Mouse (Mus musculus) cerebellum, postnatal 25 days (tissue): ENCODE results near the gene Vangl2.

Experiments used
- DNase-seq, 2 experiments: peaks; one replicate each; pipeline ENCODE4 v3.0.0; 2021; ENCODE audit warnings: mixed read lengths in 2 of 2

Gene Vangl2

DNA sequence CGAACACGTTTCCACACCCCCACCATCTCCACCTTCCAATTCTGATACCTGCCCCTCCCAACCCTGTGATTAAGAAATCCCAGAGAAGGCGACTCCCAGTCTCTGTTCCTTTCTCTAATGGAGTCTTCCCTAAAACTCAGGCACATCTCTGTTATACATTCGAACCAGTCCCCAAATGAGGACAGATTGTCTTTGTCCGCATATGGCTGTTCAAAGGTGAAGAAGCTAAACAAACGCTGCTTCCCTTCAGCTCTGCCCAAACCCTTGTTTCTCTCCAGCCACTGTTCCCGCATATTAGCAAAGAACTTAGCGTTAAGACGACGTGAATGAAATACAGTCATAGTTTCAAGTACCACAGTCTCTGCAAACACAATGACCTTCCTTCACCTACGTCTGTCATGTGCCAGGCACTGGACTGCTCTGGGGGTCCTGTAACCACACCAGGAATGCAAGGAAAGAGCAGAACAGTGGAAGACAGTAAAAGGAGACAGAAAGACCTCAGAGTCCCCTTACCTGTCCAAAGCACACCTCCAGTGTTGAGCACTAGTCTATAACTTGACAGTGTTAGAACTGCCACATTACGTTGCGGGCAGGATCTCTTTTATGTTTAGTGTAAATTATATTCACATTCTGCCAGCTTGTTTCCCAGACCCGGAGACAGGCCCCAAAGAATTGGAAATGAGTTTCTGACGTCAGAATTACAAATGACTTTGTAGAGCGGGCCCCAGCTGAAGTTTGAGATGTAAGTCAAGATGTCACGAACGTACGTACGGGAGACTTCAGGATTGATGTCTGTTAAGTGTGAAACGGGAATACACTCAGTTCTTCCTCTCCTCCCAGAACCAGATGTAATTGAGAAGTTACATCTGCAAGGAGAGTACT, at the start of gene Vangl2:
Gene Vangl2, minus strand, starts transcription at position 51 of the 882 bp plus-strand sequence.
- no peak for DNase-seq

DNA sequence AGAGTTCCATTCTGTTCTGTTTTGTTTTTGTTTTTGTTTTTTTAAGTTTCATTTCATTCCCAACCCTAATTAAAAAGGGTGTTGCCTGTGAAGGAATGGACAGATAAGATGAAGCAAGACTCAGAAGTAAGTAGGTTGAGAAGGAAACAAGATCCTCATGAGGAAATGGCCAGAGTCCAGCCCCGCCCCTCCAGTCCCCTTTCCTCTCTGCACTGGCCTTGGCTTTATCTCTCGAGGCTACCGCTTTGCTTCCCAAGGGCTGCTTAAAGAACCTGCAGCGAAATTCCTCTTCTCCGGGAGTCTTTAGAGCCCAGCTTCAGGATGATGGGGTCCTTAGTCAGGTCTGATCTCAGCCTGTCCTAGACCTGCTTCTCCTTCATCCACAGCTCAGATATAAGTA, 49.7 kb upstream of the Vangl2 start:
- no peak for DNase-seq

DNA sequence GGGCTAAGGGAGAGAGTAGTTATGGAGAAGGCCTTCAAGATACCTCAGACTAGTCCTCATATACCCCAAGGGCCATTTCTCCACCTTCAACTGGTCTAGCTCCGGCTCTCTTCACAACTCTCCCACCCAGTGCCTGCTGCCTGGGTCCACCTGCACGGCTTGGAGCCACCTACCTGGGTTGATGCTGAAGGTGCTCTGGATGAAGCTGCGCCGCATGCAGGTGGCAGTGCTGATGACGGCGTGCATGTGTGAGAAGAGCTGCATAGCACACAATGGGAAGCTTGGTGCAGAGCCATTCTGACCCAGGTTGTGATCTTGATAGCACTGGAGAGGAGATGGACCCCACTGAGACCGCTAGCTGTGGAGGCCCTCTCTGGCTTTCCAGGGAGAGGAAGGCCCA, 44.4 kb upstream of the Vangl2 start:
- no peak for DNase-seq

DNA sequence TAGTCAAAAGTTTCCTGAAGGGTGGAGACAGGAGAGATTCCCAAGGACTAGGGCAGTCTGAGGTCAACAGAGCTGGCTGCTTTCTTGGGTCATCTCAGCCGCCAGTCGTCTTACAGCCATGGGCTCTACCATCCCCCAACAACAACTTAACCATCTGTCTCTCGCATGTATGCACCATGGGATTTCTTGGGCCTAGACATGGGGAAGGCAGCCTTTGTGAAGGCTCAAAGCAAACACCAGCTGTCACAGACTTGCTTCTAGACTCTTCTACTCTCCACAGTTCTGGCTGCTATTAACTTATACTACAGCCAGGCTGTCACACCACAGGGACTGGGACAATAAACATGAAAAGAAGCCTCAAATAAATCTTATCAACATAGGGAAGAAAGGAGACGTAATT, 43.3 kb upstream of the Vangl2 start:
- DNase-seq = no peak

DNA sequence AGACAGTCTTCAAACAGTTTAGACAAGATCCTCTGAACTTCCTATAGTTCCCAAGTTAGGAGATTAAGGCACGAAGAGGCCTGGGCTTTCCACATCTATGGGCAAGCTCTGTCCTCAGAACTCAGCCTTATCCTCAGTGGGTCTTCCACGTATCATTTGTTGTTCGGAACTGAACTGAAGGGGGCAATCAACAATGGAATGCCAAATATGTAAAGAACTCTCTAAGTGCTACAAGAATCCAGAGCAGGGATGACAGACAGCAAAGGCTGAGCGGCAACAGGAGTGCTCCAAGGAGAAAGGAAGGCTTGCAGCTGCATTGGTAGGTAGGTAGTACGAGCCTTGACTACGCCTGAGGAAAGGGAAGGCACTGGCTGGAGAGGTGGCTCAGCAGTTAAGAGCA, 42.0 kb upstream of the Vangl2 start:
- DNase-seq = no peak

DNA sequence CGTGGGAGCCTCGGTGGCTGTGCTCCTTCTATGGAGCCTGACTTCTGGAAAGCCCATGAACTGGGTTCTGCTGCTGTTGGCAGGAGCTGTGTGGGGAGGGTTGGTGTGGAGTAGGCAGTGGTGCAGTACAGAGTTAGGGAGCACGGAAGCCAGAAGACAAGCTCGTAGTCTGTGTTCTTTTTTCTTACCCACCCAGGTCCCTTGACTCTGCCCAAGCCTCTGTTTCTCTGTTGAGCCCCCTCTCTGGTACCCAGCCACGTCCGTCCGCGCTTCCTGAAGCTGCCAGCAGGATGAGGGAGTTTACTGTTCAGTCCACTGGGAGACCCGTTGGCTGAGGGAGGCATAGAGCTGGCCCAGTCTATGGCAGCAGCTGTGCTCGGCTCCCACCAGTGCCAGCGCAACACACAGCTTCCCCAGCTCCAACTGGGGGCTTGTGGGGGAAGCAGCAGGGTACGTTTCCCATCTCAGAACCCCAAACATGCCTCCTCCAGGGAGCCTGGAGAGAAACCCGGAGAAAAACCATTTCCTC, 36.4 kb upstream of the Vangl2 start:
- DNase-seq = no peak

DNA sequence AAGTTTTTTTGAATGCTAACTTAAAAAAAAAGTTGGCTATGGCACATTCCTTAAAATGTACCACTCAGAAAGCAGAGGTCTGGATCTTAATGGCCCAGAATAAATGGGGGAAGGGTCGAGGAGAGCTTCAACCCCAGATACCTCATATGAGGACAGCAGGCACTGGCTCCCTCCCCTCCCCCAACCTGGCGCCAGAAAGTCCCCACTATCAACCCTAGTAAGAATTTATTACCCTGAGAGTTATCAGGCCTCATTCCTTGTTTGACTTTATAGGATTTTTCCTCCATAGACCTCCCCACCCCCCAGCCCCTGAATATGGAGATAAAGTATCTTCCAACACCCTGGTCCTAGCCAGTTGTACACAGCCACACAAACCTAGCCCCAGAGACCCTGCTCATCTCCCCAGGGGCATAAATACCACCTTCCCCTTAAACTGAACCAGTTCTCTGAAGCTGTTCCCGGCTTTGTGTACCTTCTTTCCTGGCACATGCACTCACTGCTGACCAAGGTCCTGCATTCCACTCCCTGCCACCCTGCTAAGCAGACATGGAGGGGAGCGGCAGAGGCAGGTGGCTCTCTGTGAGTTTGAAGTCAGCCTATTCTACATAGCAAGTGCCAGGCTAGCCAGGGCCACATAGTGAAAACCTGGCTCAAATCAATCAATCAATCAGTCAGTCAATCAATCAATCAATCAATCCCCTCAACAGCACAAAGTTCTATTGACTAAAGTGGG, 35.2 kb upstream of the Vangl2 start:
- no peak for DNase-seq

DNA sequence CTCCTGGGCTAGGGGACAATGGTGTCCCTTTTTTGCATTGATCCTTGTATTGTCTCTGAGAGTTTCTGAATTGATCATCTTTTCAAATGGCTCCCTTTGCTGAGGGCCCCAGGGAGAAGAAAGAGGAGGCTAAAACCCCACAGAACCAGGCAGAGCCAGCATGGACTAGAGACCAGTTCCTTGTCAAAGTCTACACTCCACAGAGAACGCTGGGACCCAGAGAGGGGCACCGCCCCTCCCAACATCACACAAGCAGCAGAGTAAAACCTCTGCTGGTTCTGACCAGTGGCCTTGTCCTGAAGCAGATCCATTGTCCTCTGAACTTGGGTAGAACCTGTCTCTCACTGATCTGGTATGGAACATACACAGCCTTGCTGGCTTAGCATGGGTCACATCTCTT, 33.9 kb upstream of the Vangl2 start:
- no peak for DNase-seq

DNA sequence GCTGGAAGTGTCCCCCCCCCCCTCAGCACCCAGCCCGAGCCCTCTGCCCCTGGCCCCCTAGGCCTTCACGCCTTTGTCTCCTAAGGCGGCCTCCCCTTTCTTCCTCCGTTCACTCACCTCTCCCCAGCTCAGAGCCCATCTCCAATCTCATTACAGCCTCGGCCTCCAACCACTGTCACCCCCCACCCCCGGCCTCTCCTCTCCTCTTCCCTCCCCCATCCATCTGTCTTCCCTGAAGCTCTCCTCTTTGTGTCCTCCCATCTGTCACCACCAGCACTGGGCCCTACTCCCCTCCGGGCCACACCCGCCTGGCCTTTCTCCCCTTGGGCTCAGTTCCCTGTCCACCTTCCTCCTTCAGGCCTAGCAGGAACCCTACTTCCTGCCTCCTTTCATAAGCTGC, 33.0 kb upstream of the Vangl2 start:
- DNase-seq = peak; percentile 29 to 37

DNA sequence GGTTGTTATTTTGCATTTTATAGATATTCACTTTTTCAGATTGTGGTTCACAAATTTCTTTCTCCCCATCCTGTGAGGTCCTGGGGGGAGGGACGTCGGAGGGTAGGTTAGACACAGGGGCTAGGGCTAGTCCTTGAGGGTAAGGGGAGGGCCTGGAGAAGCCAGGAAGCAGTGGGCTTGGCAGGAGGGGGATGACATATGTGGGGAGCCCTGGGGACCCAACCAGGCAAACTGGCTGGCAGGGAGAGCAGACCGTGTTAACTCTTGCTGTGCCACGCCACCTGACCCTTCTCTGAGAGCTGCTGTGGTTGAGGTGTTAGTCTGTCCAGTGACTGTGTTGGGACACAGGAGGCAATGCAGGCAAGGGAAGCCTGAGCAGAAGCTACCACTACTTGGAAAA, 32.4 kb upstream of the Vangl2 start:
- DNase-seq = no peak

DNA sequence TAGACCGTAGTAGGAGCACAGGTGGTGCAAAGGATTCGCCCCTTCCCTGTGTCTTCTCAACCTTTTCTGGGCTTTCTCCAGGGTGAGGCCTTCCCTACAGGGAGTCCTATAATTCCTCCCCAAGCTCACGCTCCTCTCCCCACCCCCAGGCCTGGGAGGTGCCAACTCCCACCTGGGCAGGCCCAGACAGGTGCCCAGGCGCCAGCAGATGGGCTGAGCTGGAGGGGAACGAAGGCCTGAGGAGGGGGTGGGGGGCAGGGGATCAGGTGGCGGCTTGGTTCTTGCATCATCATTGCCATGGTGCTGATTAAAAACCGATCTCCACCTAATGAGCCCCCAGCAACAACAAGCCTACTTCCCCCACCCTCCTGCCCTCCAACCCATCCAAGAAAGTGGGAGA, 30.6 kb upstream of the Vangl2 start:
- DNase-seq = no peak

DNA sequence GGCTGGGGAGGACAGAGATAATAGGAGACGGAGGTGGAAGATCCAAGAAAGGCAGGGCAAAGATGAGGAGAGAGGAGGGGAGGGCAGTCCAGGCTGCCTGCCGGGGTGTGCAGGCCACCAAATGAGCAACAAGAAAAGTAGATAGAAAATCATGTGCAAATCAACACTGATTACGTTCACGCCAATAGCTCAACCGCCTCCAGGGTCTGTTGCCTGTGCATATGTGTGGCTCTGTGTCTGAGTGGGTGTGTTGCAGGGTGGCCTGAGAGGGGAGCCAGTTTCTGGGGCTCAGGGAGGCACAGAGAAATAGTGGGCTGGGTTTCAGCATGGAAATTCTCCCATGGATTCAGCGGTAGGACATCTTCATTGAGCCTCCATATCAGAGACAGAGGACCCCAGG, 30.1 kb upstream of the Vangl2 start:
- DNase-seq = no peak

DNA sequence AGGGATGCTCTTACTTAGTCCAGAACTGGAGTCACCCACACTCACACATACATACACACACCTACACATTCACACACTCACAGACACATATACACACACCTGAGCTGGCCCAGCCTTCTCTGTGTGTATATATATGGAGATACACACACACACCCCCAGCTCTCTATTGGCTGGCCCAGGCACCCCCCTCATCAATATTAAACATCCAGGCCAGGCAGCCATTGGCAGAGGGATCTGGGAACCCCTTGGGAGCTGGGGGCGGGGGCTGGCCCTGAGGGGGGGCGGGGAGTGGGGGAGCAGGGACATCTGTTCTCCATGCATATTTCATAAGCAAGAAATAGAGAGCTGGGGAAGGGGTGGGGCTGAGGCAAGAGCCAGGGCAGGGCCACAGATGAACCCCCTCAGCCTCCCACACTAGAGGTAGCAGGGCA, 29.3 kb upstream of the Vangl2 start, which contains the start of gene Nhlh1:
Gene Nhlh1, minus strand, starts transcription at position 83 of the 431 bp plus-strand sequence.
- no peak for DNase-seq

DNA sequence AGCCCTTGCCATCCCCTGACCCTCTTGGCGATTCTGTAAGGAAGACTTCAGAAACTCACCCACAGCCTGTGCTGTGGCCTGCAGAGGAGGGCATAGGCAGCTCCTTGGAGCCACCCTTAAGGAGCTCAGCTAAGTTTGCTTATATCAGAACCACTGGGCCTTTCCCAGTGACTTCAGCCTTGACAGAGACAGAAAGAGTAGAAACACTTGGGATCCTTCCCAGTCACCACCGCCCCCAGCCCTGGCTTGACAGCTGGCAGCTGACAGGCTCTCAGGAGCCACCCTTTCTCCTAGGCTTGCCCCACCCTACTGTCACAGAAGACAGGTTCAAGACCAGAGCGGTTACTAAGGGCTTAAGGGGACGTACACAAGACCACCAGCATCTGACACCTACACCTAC, 28.0 kb upstream of the Vangl2 start:
- DNase-seq = no peak

DNA sequence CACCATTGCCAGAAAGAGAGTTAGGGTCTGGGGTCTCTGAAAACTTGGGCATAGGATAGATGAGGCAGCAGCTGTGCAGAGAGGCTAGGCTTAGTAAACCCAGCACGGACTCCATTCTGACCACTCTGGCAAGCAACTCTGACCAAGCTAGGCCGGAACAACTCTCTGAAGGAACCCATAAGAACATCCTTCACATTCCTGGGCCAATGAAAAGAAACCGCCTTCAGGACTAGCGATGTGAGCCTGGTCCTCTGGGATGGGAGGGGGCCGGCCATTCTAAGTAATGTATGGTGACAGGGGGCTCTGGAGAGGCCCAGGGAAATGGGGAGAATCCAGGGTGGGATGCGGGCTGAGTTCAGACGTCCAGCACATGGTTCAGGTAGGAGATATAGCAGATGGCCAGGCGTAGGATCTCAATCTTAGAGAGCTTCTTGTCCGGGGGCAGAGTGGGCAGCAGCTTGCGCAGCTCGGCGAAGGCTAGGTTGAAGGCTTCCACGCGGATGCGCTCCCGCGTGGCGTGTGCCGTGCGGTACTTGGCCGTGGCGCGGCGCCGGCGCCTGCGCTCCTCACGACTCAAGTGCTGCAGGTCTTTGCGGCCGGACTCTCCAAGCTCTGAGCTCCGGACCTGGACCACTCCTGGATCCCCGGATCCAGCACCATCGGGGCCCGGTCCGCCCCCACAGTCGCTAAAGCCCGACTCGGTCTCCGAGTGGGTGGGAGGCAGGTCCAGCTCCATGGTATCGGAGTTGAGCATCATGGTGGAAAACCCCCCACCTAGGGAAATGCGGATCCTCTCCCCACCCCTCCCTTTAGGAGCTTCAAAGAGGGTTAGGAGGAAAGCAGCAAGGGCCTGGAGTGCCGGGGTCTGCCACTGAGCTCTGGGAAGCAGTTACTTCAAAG, 25.5 kb upstream of the Vangl2 start:
- DNase-seq = peak; percentile 63 to 75

DNA sequence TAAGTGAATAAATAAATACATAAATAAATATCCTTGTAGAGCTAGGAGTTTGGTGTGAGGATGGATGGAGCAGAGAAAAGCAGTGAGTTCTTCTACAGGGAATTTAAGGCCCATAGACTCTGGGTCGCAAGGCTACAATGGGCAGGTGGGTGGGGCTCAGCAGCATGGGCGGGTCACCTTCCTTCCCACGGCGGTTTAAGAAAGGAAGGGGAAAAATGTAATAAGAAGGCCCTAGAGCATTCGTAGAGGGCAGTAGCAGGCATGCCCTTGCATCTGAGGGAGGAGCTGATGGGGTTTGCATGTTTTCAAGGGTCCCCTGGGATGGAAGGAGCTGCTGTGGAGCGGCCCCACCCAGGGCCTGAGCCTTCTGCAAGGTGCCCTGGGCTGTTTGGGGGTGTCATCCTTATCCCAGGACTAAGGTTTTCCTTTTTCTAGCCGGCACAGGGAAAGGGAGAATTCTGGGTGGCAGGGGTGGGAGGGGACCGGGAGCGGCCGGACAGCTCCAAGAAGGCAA, 24.6 kb upstream of the Vangl2 start:
- no peak for DNase-seq

DNA sequence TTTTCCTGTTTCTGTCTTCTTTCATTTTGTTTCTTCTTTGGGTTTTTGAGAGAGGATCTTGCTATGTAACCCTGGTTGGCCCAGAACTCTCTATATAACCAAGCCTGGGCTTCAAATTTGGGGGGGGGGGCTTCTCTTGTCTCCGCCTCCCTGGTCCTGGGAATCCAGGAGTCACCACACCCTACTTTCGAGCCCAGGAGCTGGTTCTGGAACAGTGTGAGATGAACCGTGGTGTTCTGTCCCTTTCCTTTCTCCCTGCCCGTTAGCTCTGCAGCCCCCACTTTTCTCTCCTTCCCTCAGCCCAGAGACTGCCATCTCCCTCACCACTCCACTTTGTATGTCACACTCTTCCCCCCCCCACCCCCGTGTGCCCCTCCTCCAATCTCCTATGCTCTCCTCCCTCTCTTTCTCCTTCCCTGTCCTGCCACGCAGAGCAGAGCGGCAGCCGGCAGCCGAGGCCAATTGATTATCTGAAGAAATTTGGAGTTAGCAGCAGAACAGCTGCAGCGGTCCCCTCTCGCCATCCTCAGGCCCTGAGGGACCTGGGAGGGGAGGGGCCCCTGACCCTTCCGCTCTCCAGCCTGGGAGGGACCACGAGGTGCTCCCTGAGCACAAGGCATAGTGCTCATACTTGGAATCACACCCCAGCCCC, 21.0 kb upstream of the Vangl2 start:
- DNase-seq = no peak

DNA sequence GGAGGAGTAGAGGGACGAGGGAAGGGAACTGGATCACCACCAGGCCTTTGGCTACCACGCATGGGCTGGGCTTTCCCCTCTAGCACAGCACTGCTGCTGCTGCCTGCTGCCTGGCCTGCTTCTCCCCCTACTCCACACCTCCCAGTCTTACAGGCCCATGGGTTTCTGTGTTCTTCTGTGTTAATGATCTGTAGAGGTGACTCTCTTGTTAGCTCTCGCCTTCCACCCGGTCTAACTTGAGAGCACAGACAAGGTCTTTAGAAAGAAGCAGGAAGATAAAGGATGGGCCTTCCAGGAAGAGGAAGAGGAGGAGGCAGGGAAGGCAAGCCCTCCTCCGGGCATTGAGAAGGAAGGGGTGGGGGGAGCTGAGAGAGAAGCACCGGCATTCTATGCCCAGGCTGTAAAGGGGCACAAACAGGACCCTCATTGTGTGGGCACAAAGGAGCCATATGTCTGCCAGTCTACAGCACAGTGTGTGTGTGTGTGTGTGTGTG, 20.0 kb upstream of the Vangl2 start:
- no peak for DNase-seq

DNA sequence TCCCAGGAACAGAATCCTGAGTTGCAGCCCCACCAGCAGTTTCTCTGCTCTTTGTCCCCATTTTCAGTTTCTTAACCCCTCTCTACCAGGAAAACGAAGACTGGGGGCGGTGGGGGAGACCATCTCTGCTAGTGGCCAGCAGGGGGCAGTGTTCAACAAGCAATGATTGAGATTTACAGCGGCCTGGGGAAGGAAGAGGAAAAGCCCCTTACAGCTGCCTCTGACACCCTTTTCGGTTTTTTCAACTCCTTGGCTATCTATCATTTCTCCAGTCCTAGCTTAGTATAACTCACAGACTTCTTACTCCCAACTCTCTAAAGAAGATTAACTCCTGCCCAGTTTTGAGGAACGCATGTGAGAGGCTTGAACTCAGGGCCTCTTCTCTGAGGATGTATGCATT, 18.7 kb upstream of the Vangl2 start:
- DNase-seq = peak; percentile 74 to 82

DNA sequence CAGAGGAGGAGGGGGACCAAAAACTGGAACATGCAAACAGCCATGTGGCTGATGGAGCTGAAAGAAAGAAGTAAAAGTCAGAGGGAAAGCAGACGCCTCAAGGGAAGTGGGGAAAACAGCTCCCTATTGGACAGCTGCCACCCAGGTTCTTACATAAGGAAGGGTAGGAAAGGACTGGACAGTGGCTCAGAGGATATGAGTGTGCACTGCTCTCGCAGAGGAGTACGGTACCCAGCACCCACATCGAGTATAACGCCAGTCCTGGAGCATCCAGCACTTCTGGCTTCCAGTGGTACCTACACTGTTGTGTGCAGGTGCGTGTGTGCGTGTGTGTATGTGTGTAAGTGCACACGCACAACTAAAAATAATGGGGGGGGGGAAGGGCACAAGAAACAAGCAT, 18.2 kb upstream of the Vangl2 start:
- DNase-seq = no peak

DNA sequence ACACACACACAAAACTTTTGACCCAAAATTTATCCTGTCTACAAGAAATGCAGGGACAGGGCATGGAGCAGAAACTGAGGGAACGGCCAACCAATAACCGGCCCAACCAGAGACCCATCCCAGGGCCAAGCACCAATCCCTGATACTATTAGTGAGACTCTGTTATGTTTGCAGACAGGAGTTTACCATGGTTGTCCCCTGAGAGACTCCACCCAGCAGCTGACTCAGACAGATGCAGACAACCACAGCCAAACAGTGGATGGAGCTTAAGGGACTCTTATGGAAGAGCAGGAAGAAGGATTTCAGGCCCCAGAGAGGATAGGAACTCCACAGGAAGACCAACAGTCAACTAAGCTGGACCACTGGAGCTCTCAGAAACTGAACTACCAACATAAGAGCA, 1.7 kb upstream of the Vangl2 start:
- DNase-seq = no peak

DNA sequence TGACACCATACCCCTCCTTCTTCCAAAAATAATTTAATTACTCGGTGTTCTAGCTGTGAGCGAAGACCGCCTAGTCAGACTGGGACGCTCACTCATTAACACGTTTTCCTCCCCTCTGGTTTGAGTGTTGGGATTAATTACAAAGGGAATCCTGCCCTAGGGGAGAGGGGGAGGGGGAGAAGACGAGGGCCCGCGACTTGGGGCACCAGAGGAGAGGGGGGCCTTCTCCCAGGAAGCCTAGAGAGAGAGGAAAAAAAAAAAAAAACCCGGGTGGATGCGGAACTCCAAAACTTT, 488 bp downstream of the Vangl2 start:
- DNase-seq = no peak
